Mouse (Mus musculus) embryo, embryonic 10.5 days (tissue): Measurements from ENCODE around the gene Tbc1d30.
"Not testable (repeated sequence)": the region's sequence is repeated elsewhere in the genome, so short reads cannot be mapped to it uniquely, and the experiment has no call there.

Source experiments
- DNase-seq: peaks from one replicate; pipeline ENCODE4 v3.0.0-alpha.2; 2015; ENCODE audit warnings: low spot score

Gene Tbc1d30

DNA sequence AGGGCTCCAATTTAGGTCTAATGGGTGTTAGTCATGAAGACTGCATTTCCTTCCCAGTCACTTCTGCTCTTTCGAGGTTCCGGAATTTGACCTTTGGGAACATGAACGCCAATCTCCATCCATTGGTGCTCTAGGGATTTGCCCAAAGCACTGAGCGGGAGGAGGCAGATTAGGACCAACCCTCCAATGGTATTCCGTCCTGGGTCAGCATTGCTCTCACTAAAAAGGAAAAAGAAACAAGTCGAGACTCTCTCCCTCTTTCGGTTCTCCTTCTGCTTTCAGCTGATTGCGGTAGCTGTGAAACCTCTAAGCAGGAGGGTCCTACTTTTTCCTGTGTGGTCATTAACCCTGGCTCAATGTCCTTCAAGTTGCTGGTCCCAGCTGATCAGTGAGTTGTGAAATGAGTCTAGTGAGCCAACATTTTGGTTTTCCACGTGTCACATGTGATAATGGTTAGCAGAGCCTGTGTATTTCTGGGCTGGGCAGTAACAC, 14.7 kb upstream of the Tbc1d30 start:
- peak; percentile 47 for DNase-seq

DNA sequence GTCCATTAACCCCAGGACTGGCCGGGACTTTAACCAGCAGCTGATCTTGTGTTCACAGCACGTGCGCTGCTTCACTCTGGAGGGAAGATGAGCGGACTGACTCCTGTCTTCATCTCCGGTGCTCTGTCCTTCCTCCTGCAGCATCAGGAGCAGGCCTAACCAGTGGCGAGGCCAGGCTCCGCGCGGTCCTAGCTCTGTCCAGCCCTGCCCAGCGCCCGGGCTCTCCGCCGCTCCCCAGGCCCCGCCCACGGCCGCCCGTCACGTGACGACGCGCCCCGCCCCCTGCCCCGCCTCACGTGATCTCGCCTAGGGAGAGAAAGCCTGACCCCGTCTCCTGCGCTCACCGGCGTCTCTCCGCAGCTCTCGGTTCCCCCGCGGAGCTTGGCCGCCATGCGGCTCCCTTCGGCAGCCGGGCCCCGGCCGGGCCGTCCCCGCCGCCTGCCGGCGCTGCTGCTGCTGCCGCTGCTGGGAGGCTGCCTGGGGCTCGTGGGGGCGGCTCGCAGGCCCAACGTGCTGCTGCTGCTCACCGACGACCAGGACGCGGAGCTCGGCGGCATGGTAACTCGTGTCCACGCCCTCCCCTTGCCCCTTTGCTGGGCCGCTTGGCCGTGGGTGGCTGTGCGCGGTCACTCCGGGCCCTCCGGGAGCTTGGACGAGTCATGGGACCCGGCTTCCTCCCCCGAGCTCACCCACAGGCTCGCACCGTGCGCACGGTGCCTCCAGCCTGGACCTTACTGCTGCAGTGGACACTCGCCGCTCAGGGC, 13.9 kb upstream of the Tbc1d30 start, which contains the start of gene Gns:
TSS of gene Gns (plus strand) at position 290 of the 764 bp plus-strand sequence.
- peak; percentile 94 for DNase-seq

DNA sequence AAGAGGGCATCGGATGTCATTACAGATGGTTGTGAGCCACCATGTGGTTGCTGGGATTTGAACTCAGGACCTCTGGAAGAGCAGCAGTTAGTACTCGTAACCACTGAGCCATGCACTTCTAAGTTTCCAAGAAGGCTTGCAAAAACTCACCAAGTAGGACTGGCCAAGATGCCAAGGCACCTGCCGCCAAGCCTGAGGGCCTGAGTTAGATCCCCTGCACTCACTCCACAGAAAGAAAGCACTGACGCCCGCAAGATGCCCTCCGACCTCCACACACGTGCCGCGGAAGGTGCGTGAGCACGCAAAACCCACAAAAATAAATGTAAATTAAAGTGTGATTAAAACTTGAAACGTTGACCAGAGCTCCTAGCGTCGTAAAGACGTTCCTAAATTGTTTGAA, 13.2 kb upstream of the Tbc1d30 start:
- no peak for DNase-seq

DNA sequence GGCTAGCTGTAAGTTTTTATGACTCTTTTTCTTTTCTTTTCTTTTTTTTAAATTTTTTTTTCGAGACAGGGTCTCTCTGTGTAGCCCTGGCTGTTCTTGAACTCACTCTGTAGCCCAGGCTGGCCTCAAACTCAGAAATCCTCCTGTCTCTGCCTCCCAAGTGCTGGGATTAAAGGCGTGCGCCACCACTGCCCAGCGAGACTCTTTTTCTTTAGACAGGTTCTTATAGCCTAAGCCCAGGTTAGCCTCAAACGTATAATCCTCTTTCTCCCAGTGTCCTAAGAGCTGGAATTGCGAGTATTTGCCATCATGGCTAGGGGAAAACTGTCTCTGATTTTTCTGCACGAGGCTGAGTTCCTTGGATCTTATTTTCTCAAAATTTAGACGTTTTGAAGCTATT, 12.1 kb upstream of the Tbc1d30 start:
- no peak for DNase-seq

DNA sequence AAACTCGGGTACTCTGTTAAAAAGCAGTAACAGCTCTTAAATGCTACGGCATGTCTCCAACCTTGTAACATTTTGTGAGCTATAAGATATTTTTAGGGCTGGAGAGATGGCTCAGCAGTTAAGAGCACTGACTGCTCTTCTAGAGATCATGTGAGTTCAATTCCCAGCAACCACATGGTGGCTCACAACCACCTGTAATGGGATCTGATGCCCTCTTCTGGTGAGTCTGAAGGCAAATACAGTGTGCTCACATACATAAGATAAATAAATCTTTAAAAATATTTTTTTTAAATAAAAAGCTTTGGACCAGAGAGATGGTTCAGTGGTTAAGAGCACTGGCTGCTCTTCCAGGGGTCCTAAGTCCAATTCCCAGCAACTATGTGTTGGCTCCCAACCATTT, 9.3 kb upstream of the Tbc1d30 start:
- DNase-seq = no peak

DNA sequence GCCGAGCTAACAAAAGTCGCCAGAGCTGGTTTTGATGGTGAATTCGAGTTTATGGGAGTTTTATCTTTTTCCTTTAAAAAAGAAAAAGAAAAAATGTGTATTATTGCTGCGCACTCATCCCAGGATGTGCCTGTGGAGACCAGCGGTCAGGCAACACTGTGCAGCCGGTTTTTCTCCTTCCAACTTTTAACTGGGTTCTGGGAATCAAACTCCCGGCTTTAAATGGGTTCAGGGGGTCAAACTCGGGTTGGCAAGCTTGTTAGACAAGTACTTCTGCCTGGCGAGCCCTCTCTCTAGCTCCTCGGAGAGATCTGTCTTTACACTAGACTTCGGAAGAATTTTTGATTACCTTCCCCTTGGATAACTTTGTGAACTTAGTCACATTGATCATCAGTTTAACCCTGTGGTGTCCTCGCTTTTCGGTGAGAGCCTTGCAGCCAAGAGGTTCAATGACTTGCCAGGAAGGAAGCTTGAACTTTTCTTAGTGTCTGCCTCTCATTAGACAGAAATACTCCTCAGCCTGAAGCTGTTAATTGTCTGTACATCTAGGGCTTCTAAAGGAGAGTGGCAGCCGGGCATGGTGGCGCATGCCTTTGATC, 713 bp upstream of the Tbc1d30 start:
- DNase-seq = no peak

DNA sequence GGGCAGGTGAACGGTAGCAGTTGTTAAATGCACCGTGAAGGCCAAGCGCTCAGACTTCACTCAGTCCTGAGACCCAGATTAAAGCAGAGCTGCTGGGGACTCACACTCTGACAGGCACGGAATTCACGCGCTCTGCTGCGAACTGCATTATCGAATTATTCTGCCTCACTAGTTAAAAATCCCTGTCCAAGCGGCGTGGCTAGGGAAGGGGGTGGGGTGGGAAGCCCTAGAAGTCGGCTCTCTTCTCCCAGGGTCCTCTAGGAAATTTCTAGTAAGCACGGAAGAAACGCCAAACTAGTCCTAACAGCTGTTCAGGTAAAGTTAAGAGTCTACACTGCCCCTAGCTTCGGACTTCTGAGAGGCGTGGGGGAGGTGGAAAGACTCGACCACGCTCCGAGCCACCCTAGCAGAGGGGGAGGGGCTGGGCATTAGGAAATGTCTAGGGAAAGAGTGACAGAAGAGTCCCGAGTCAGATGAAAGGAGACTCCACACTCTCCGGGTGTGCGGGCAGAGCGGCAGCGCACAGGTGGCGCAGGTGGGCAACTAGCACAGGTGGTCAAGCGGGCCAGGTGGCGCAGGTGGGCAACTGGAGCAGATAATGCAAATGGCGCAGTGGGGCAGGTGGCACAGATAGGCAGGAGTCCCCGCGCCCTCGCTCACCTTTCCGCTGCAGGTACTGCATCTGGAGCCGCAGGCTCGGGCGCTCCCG, 567 bp downstream of the Tbc1d30 start:
- DNase-seq = peak; percentile 64

DNA sequence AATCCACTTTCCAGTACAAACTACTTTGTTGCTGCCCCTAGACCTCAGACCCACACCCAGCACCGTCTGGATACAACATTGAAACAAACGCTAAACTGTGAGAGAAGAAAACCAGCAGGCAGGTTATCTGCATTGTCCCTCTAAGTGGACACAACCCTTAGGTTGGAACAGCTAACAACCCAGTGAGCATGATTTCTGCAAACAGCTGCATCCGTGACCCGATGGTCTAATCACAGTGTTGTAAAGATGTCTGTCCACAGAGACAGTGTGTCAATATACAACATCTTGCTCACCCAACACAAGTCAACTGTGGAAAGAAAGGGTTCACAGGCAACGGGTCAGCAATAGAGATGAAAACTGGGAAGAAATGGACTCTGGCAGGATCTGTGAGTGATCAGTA, 1.8 kb downstream of the Tbc1d30 start:
- DNase-seq = no peak

DNA sequence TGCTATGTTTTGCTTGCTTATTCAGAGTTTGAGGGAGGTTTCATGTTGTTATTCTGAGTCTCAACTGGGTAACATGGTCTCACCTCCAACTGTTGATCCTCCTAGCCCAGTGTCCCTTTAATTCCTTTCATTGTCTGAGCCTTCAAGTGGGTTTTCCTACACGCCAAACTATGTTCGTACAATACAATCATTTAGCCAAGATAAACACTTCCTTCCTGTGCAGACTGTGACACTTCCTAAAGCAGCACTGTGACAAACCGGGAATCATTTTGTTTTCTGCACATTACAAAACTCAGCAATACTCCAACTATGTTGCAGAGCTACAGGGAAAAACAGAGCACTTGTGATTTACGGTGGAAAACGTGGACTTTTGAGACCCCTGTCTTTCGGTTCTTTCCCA, 7.2 kb downstream of the Tbc1d30 start:
- no peak for DNase-seq

DNA sequence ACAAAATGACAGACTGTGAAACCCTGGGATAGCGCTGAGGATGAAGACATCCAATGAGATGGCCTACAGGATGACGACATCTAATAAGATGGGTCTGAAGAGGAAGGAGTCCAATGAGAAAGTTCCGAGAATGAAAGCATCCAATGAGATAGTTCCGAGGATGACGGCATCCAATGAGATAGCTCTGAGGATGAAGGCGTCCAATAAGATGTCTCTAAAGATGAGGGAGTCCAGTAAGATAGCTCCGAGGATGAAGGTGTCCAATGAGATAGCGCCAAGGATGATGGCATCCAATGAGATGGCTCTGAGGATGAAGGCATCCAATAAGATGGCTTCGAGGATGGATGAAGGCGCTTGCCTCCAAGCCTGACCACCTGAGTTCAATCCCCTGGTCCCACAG, 8.8 kb downstream of the Tbc1d30 start:
- DNase-seq = no peak

DNA sequence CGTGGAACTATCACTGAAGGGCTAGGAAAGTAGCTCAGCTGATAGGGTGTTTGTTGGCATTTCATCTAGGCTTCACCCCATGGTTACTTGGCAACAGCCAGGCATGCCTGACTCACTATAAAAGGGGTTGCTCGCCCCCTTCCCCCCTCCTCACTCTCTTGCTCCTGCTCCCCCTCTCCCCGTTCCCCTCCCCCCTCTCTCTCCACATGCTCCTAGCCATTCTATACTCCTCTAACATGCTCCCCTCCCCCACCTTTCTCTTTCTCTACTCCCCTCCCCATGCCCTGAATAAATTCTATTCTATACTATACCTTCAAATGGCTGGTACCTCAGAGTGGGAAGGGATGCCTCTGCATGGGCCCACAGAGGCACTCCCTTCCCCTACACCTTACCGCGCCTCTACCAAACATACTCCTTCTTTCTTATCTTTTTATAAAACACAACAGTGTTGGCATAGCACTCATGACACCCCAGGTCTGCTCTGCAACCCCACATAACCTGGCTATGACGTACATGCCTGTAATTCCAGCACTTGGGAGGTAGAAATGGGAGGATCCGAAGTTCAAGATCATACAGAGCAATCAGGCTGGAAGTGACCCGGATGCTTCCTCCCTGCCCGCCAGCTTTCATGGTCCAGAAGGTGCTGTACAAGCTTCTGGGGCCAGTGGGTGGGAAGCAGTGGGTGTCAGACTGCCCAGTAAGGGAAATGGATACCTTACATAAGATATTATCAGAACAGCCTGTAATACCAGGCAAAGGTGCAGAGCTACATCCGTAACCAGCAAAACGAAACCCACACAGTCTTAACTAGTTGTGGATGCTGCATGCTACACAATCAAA, 10.1 kb downstream of the Tbc1d30 start:
- peak; percentile 68 for DNase-seq

DNA sequence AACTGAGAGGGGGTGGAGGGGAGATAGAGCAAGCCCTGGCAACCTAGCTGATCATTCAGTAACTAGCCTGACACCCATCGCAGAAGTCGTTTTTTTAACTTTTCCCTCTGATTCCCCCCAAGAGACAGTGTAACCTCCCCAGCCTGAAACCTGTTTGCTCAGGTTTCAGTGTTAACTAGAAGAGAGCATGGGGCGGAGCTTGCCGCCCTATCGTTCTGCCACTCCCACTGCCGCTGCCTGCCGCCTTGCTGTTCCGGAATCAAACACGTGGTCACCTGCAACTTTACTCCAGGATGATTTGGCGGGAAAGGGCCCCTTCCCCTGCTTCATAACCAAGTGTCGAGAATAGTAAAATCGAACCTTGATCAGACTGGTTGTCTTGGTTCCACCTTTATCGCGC, 14.5 kb downstream of the Tbc1d30 start:
- not testable (repeated sequence) for DNase-seq

DNA sequence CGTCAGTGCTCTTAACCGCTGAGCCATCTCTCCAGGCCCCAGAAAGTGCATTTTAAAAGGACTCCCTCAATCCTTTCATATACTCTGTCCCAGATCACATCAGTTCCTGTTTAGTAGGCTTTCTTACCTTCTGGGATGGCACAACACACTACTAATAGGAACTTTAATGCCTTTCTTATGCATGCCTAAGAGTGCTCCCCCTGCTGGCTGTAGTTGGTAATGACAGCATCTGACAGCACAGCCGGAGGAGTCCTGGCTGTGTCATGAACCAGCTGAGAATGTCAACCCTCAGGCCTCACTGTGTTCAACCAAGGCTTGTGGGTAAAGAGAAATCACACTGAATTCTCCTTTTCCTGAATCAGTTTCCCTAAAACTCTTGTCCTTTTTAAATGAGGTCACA, 16.5 kb downstream of the Tbc1d30 start:
- peak; percentile 67 for DNase-seq

DNA sequence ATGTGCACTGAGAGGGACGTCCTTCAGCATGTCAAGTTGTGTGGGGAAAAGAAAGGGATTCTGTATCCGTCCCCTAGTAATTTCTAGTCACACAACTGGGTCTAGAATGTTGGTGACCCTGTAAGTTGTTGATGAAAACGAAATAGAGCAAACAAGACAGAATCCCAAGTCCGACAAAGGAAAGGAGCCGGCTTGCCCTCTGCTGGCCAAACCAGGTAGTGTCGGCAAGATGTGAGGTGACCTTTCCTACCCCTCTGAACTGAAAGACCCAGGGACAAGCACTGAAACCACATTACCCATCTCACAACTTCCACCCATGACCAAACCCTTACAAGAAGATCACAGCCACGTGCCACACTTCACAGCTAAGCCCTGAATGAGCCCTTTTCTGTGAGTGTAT, 20.1 kb downstream of the Tbc1d30 start:
- peak; percentile 81 for DNase-seq

DNA sequence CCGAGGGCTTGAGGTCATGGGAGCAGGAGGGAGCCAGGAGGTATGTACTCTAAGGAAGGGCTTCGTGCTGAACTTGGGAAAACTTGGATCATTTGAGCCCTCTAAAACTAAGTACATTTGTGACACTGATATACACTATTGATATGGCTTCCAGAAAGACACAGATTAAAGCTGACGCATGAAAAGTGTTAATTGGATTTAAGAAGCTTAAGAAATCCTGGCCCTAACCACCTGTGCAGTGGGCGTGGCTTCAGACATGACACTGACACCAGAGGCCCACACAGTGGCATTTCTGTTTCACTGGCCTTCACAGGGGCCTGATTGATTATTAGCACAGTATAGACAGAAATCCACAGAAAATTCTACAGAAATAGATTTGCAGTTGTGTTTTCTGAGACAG, 21.5 kb downstream of the Tbc1d30 start:
- no peak for DNase-seq

DNA sequence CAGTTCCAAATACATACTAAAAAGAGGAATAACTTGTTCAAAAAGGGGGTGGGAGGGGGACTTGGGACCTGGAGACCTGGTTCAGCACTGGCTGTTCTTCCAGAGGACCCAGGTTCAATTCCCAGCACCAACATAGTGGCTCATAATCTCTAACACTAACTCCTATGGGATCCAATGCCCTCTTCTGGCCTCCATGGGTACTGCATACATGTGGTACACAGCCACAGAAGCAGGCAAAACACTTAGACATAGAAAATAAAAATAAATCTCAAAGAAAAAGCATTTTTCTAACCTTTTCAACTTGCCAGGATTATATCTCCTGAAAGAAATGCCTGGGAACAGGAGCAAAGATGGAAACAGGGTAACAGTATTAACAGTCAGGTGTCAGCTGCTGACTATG, 24.9 kb downstream of the Tbc1d30 start:
- DNase-seq = no peak

DNA sequence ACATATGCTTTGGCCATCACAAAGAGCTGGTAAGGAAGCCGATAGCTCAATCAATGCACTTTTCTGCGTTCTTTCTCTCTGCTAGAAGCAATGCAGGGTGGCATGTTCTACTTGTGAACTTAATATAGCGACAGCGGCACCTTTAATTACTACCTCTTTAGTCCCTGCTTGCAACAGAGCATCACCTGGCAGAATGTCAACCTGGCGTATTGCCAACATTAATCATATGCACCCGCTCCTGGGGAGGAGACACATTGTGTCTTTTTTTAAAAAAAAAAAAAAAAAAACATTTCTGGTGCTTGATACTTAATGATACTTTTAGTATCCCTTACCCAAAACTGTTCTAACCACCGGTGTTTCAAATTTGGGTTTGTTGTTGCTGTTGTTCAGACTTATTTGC, 27.6 kb downstream of the Tbc1d30 start:
- DNase-seq = no peak

DNA sequence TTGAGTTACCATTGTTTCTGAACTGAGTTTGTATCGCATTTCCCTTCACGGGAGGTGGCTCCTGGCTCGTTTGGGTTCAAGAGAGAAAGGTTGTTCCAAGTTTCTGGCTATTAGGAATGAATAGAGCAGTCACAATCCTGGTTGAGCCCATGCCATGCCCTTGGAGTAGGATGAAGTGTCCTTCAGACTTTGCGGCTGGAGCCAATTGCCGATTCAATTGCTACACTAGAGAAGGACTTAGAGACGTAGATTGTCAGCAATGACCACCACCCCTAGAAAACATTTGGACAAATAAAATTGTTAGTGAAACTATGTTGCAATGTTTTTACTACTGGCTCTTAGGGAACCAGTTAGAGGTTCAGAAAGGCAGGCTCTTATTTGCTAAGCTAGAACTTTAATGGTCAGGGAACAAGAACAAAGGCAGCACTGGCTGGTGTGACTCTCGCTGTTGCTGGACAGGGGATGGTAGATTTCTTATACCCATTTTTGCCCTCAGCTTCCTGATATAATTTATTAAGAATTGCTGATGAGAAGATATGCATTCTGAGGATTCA, 32.6 kb downstream of the Tbc1d30 start:
- DNase-seq = no peak

DNA sequence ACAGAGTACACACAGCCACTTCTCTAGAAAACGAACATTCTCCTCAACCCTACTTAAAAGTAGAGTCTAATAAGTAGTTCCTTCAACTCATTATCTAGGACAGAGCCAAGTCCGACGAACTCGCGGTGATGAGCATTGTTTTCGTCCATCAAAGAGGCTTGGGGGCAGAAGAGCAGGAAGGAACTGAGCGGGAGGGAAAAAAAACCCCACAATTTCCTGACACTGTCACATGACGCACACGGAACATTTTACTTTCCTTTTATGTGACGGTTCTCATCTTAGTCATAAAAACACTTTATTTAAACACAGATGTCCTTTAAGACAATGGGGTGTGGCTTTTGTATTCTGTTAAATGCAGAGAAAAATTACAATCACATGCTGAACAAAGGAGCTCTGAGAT, 34.7 kb downstream of the Tbc1d30 start:
- DNase-seq = no peak

DNA sequence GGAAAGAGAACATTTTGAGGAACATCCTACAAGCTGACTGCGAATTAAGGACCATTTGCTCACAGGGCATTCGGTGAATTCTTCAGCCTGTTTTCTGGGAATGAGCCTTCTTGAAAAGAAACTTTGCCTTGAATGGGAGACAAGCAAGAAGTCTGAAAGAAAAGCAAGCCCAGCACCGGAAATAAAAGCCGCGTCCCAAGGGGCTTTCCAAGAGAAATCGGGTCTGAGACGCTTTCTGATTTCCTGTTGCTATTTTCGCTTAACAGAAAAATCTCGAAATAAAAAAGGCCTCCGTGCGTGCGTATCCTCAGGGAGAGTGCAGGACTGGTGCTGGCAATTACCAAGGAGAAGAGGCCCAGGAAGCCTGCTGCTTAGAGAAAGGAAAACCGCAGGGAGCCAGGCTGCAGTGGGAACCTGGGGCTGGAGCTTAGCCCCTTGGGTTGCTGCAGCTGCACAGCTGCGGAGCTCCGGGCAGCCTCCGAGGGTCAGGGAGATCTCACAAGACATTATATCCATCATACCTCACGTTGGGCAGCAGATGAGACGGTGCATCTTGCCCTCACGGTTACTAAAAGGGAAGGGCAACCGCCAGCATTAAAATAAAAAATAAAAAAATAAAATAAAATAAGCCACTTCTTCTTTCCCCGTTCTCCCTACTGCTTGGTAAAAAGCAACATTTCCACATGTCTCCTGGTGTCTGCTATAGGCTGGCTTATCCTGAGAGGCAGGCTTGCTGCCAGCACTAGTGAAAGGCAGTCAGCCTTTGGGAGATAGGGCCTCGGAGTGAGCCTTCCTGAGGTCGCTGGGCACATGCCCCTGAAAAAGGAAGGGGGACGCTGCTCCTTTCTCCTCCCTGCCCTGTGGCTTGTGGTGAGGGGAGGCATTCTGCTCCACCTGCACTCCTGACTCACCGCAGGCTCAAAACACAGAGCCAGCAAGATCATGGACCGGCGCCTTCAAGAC, 35.5 kb downstream of the Tbc1d30 start:
- DNase-seq = peak; percentile 33

DNA sequence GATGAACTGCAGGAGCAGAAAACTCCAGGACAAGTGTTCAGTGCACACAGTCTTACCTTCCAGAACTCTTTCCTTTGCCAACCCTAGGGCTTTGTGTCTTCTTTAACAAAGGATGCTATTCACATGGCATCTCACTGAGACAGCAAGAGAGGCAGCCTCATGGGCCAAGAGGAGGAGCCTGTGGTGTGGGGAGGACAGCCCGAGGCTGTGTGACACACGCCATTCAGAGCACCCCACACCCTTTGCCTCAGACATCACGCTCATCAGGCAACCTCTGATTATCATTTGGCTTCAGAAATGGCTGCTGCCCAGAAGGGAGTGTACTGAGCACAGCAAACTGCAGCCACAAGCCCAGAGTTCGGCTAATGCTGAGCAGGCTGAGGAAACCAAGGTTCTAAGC, 36.9 kb downstream of the Tbc1d30 start:
- DNase-seq = no peak
